Mouse (Mus musculus): Measurements from ENCODE around the gene Prkg1.
"Not testable (repeated sequence)": the region's sequence is repeated elsewhere in the genome, so short reads cannot be mapped to it uniquely, and the experiment has no call there.

Prkg1 gene

DNA sequence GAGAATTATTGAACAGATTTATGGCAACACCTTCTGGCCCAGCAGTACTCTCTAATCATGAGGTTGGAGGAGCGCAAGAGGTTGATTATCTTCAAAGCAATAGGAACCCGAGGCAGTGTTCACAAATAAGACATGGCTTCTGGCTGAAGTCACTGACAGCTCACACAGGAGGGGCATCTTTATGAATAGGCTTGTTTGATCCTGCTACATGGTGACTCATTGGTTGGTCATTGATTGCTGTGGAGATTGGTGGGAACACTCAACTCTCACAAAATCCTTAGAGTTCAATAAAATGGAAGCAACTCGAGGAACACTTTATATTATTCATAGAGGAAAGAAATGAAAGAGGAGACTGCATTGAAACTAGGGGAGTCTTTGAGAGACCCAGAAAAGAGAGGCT, 322.5 kb downstream of the Prkg1 start:
- in situ Hi-C loops (cut with MseI, MboI), result no loop called here

DNA sequence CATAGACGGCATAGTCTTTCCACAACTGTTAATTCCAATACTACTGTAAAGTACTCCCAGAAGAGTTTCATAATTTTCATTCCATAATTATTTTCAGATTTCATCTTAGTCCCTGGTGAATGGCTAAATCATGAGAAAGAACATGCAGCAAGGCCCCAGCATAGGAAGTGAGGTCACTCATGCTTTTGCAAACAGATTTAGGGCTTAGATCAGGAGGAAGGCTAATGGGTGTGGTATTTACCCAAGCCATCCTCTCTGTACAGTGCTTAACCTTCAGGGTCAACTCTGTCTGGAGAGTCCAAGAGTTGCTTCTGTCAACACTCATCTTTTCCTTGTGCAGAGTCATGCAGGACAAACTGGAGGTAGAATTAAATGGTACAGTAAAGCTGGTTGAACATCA, 331.4 kb downstream of the Prkg1 start:
- in situ Hi-C loops (cut with MseI, MboI), result no loop called here

DNA sequence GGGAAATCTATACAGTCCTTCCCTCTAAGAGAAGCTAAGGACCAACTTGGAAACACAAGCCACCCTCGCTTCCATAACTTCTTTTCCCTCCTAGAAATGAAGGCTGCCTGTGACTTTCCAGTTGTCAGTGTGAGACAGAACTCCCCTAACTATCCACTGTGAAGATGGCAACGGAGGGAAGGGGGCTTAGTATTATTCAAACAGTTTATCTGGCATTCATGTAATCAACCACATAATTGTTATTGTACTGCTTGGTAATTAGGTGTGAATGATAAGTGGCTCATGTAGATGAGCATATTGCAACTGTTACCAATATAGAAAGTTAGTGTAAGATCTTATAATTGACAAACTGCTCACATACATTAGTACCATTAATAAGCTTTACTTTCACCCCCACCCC, 333.4 kb downstream of the Prkg1 start:
- in situ Hi-C loops (cut with MseI, MboI), result no loop called here

DNA sequence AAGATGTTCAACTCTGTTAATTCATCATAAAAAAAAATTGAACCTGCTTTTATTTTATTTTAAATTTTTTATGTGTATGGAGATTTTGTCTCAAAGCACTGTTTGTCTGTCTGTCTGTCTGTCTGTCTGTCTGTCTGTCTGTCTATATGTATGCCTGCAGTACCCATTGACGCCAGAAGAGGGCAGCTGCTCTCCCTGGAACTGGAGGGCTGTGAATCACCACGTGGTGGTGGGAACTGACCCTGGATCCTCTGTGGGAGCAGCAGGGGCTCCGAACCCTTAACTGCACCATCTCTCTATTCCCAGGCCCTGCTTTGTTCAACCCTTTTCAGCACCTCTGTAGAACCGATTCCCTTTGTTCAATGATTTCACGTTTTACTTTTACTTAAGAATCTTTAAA, 338.7 kb downstream of the Prkg1 start:
- in situ Hi-C loops (cut with MseI, MboI), result no loop called here

DNA sequence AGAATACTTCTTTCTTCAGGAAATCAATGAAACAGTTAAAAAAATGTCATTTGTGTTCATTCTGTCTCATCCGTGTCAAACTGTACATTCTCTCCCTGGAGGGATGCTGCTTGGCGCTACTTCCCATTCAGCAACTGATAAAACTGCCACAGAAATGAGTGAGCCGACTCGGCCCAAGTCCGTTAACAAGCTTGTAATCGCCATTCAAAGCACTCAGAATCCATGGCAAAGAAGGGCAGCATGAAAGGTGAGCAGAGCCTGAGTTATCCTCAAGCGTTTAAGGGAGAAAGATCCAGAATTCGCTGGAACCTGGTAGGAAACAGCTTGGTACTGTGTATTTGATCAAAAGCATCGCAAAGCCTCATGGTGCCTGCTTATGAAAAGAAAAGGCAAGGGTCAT, 339.6 kb downstream of the Prkg1 start:
- in situ Hi-C loops (cut with MseI, MboI), result no loop called here

DNA sequence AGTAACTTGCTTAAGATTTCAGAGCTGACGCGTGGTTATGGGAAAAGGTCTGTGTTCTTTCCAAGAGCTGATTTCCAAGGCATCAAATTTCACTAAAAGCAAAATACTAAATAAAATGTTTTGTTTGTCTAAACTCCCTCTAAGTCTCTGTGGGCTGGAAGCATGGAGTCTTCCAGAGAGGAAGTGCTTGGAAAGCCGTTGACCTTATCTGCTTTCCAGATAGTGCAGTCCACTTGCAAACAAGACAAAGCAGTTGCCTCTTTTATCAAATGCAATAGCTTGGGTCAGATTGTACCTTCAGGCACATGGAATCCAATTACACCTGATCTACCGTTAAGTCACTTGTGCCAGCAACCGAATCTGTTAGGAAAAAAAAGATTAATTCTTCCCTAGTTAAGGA, 340.5 kb downstream of the Prkg1 start:
- in situ Hi-C loops (cut with MseI, MboI), result no loop called here

DNA sequence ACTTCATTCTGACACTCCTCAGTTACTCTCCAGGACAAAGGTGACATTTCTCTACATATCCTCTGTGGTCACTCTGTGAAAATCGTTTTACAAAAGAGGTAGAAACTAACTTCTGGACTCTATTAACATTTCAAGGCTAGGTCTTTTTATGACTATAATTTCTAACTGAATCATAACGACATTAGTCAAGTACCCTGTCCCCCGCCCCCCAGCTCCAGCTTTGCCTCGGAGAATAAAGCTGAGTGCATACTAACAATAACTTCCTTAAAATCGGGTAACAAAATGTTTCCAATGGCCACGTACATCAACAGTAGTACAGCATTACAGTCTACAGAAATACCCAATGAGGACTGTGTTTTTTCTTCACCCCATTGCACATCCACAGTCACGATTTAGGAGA, 351.3 kb downstream of the Prkg1 start:
- in situ Hi-C loops (cut with MseI, MboI), result no loop called here

DNA sequence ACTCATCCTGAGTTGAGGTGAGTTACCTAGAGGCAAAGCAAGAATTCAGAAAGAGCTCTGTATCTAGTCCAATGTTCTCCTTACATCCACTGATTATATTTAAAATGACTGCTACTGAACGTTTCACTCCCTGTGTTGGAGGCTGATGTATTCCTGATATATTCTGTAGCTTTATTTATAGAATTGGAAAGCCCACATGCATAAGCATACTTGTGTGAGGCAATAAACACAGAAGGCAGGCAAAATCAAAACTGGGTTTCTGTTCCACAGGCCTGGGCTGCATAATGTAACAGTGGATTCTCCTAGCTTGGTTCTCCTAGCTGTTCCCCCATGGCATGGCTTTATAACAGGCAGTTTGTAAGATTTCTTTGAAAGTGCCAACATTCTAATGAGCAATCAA, 368.7 kb downstream of the Prkg1 start:
- in situ Hi-C loops (cut with MseI, MboI), result no loop called here

DNA sequence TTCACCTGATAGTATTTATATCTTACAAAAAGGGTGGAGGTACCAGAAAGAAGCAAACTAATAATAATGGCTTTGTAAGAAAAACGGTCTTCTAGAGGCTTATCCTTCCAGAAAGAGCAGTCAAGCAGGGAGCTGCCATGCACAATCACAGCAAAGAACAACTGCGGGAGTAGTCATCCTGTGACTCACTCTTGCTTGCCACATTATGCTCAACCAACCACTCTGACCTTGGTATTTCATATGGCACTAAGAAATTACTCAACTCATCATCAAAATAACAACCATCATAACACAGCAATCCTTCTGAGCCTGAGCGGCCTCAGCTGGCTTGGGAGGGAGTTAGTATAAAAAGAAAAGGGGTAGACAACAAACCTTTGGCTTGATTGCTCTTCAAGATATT, 379.5 kb downstream of the Prkg1 start:
- in situ Hi-C loops (cut with MseI, MboI), result no loop called here

DNA sequence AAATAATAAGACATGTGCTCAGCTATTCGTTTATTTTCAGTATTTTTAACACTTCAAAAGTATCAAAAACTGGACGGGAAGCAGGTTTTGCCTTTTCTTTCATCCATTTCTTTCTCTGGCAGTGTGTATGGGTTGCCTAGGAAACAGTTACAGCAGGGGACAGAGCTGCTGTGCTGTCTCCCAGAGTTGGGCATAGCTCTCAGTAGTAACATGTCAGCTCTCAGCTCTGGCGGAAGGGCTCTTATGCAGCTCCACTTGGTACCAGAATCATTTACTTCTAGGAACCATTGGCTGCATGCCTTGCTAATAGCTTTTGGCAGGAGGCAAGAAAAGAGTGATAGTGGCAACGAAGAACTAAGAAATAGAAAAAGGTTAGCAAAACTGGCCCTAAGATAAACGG, 381.0 kb downstream of the Prkg1 start:
- in situ Hi-C loops (cut with MseI, MboI), result no loop called here

DNA sequence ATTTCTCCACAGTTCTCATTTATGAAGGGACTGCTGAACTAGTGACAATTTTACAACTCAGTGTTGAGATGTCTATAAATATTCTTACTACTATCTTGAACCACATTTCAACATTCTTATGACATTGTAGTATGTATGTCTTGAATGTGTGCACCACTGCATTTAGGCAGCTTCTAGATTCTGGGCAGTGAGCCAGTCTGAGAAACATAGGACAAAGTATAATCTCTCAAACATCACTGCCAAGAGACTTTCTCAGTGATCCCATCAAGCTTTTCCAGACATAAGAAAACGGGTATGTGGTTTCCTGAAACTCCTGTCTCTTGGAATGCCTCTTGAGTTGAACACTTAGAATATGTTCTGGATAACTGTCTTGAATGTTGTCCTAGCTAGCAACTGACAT, 394.7 kb downstream of the Prkg1 start:
- in situ Hi-C loops (cut with MseI, MboI), result no loop called here

DNA sequence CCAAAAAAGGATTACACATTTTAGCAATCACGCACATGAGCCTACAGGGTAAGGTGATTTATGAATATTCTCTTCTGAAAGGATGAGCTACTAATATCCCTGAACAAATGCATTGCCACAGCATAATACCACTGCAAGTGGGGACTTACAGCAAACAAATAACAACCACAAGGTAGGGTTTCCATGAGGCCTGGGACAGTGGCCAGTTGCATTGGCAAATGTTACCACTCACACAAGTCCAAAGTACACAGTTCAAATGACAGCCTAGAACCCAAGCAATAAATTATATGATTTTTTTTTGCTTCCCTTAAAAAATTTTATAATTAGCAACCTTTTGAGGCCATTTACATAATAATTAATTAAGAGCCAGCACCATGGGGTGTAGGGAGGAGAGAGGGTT, 395.7 kb downstream of the Prkg1 start:
- in situ Hi-C loops (cut with MseI, MboI), result no loop called here

DNA sequence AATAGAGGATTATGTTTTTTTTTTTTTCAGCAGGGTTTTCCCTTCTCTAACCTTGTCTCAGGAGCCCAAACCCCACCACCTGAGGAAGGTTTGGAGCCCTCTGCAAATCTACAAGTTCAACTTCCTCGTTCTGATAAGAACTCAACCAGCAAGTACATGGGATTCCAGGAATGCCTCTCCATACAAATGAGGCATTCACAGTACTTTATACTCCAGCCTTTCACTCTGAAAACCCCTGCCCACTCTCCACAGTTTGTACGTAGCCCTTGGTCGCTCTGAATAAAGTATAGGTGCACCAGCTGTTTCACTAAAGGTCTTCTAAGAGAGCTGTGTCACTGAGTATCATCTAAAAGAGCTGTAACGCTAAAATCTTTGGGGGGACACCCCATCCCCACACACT, 402.8 kb downstream of the Prkg1 start:
- in situ Hi-C loops (cut with MseI, MboI), result no loop called here

DNA sequence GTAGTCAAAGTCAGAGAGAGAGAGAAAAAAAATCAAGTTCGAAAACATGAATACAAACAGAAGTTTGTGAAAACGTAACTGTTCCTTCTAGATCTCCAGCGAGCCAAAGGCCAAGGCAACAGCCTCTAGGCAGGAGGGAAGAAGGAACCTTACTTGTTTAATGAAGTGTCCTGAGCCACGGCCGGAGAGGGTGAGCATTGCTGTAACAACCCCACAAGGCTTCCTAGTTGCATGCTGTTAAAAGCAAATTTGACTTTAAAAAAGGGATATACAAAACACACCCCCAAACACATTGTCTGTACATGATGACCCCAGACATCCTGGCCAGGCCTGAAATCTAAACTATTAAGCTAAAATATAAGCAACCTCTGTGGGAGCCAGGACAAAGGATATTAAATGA, 403.3 kb downstream of the Prkg1 start:
- in situ Hi-C loops (cut with MseI, MboI), result no loop called here

DNA sequence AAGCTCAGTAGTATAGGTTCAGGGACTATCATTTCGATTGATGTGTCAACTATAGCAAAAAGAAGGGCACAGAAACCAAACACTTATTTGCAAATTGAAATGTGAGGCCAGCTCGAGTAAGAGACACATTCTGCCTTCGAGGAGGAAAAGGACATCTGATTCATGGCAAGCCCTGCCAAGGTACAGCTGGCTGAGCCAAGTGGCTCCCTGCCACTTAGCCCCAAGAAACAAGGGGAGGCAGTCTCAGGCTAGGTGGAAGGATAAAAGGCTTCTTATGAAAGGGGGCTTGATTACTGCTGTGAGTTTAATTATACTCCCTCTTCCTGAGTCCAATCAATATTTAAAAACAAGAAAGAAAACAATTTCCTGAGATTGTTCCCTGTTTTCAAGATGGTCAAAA, 403.7 kb downstream of the Prkg1 start:
- in situ Hi-C loops (cut with MseI, MboI), result no loop called here

DNA sequence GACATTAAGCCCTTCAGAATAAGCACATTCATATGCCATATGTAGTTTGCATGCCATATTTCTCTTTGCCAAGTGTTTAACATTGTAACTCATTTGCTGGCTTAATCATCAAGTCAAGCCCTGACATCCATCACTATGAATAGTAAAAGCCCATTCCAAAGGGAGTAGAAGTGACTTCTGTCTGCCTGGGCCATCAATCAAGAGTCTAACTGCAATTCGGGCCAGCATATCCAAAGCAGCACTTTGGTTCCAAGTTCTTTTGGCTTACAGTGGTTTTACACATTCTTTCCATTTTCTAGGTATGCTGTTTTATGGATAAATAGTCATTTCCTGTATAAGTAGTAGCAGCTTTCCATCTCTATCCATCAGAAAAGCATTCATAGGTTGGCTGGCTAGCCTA, 409.9 kb downstream of the Prkg1 start:
- in situ Hi-C loops (cut with MseI, MboI), result no loop called here

DNA sequence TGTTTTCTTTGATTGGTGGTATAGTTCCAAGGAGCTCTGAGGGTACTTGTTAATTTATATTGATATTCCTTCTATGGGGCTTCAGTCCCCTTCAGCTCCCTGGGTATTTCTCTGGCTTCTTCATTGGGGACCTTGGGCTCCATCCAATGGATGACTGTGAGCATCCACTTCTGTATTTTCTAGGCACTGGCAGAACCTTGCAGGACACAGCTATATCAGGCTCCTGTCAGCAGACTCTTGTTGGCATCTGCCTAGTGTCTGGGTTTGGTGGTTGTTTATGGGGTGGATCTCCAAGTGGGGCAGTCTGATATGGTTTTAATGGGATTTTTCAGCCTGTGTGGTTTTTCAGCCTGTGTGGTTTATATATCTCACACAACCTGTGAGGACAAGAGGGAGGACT, 412.0 kb downstream of the Prkg1 start:
- in situ Hi-C loops (cut with MseI, MboI), result not testable (repeated sequence)

DNA sequence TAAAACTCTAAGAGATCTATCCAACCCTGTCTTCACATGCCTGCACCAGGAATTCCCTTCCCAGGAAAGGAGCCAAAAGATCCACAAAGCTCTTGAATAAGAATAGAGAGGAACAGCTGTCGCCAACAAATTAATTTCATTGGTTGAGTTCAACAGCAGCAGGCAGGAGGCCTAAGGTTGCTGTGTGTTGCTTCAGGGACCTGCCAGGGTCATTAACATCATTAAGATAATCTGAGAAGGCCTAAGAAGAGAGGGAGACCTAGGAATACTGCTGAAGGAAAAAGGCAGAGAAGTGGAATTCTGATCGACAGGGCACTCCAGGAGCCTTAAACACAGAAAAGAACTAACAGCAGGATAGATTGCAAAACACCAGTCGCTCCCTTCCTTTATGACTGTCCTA, 413.0 kb downstream of the Prkg1 start:
- in situ Hi-C loops (cut with MseI, MboI), result no loop called here

DNA sequence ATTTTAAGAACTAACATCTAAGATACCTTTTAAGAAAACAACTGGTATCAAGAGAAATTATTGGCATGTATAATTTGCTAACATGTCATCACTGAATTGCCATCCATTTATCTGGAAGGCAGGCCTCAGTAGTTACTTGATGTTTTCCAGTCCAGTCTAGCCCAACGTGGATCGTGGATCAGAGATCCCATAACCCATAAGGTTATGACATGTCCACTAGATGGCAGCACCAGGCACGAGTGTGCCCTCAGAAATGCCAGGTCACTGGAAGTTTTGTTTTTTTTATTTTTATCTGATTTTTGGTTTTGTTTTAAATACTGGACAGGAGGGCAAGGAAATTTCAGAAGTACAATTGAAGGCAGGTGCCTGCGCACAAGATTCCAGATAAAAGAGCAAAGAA, 422.7 kb downstream of the Prkg1 start:
- in situ Hi-C loops (cut with MseI, MboI), result no loop called here

DNA sequence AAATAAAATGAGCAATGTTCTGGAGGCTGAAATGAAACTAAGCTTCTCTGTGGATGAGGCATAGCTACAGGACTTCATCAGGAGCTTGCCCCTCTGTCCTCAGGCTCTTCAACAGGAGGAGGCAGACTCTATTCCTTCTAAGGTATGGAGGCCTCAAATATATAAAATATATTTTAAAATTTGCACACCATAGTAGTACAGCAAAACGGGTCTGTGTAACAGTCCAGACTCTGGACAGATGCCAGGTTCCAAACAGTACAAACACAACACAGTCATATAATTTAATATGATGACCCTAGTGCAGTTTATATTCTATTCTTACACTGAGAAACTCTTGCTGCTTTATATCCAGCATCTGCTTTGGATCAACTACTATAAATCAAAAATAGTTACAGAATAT, 423.9 kb downstream of the Prkg1 start:
- in situ Hi-C loops (cut with MseI, MboI), result no loop called here

DNA sequence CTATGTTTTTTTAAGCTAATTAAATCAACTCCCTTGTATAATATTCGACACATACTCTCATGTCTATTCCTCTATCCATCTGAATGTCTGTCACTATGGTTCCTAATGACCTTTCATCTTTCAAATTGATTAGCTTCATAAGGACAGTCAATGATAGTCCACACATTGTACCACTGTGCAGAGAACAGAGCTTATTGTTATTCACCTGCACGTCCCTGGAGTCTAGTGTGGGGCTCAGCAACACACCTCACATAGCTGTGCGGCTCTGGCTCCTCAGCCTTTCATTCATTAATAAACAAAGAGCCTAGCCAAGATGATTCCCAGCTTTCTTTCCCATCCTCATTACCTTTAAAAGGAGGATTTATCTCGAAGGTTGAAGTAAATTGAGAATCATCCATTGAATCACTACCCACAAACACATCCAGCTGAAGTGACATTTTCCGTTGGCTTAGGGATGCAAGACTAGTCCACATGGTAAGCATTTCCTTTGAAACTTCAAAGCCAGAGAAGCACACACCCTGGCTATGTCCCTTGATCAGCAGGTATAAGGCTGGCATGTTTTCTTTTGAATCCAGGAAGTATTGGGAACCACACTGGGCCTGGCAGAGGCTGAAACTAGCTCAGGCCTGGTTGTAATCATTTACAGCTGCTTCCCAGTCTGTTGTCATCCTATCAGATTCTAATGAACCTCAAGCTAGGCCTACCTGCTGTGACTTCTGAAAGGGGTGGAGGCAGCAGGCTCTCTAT, 426.3 kb downstream of the Prkg1 start:
- in situ Hi-C loops (cut with MseI, MboI), result no loop called here

DNA sequence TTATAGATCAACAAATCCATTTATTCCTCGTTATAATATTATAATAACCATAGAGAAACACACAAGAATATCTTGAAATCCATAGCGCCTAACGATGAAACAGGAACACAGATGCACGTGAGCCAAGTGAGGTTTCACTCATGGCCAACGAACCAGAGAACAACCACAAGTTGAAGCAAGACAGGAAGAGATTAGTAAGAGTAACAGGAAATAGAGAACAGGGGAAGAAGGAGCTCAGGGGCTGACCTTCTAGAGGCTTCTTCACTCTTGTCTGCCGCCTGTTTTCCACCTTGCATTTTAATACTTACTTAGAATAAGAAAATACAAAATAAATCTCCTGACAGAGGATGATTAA, 427.0 kb downstream of the Prkg1 start:
- in situ Hi-C loops (cut with MseI, MboI), result no loop called here

DNA sequence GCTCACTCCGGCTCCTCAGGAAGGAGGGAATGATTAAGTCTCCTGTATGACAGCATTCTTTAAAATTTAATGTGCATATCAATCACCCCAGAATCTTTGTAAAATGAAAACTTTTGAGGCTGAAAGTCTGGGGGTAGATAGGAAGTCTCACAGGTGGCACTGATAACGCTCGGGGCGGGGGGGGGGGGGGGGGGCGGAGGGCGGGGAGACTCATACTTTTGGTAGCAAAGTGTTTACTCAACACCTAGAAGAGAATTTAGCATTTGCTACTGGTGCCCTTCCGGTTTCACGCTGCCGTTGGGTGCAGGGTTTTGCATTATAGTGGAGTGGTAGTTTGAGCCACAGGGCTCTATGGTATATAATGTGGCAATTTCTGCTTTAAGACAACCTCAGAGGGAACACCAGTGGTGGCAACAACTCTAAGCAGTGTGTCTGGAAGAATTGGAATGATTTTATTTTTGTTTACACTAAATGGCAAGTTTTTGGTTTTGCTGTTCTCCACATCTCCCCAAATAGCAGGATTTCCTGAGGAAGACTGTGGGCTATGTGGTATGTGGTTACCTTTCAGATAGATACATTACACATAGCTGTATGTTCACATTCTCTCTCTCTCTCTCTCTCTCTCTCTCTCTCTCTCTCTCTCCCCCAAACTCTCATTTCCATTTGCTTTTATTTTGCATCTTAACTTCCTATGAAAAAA, 427.5 kb downstream of the Prkg1 start:
- in situ Hi-C loops (cut with MseI, MboI), result no loop called here

DNA sequence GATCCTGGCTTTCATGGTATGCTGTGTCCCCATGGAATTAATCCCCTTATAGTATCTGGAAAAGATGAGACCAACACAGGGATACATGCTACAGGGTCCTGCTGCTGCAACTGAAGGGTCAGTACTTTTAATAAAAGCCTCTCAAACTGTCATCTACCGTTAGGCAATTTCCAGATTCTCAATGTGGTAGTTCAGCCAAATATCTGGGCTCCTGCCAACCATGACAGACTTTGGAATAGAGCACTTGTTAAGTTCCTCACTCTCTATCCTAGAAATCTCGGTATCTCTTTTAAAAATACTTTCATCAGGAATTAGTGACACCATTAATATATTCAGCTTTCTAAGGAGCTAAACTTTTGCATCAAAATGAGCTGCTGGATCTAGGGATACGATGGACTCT, 428.5 kb downstream of the Prkg1 start:
- in situ Hi-C loops (cut with MseI, MboI), result no loop called here
